Mouse (Mus musculus): Measurements from ENCODE around the gene Prdm10. TPM values are rescaled to one million over a fixed set of nuclear protein-coding genes. Genes with fewer than 3 reads are reported as not detected.

The Prdm10 gene
- 4.2 and 9.2 TPM in 2 replicates for total RNA-seq (2015; ENCODE audit: low replicate concordance)
- total RNA-seq (2017; ENCODE audit: low replicate concordance): 7.1 and 17.3 TPM in 2 replicates

- peak; percentile 86 for ATAC-seq (replicated peaks; ENCODE audit: low FRiP score, poor library complexity, severe bottlenecking)
Measured at GRCm38 (mm10) chr9:31280366-31281010, at the start of gene Prdm10. Gene Prdm10, plus strand, starts transcription at chr9:31280538.

- ATAC-seq (replicated peaks; ENCODE audit: low FRiP score, poor library complexity, severe bottlenecking): no peak
Measured at GRCm38 (mm10) chr9:31235030-31235429, 45.3 kb upstream of the Prdm10 start.

- ATAC-seq (replicated peaks; ENCODE audit: low FRiP score, poor library complexity, severe bottlenecking): no peak
Measured at GRCm38 (mm10) chr9:31235489-31235888, 44.8 kb upstream of the Prdm10 start.

- ATAC-seq (replicated peaks; ENCODE audit: low FRiP score, poor library complexity, severe bottlenecking): no peak
Measured at GRCm38 (mm10) chr9:31236079-31236478, 44.3 kb upstream of the Prdm10 start.

GRCm38 (mm10) chr9:31238526-31238925 is 41.8 kb upstream of the Prdm10 start:
- ATAC-seq (replicated peaks; ENCODE audit: low FRiP score, poor library complexity, severe bottlenecking): no peak

GRCm38 (mm10) chr9:31239551-31239950 is 40.8 kb upstream of the Prdm10 start:
- no peak for ATAC-seq (replicated peaks; ENCODE audit: low FRiP score, poor library complexity, severe bottlenecking)

GRCm38 (mm10) chr9:31240522-31241207 is 39.7 kb upstream of the Prdm10 start:
- no peak for ATAC-seq (replicated peaks; ENCODE audit: low FRiP score, poor library complexity, severe bottlenecking)

- no peak for ATAC-seq (replicated peaks; ENCODE audit: low FRiP score, poor library complexity, severe bottlenecking)
Measured at GRCm38 (mm10) chr9:31241208-31241699, 39.1 kb upstream of the Prdm10 start.

- ATAC-seq (replicated peaks; ENCODE audit: low FRiP score, poor library complexity, severe bottlenecking): 0 out of 2 replicates have a peak, but pooled peaks have one; percentile 40
Measured at GRCm38 (mm10) chr9:31243306-31243938, 36.9 kb upstream of the Prdm10 start.

GRCm38 (mm10) chr9:31243939-31244333 is 36.4 kb upstream of the Prdm10 start:
- no peak for ATAC-seq (replicated peaks; ENCODE audit: low FRiP score, poor library complexity, severe bottlenecking)

GRCm38 (mm10) chr9:31245006-31245405 is 35.3 kb upstream of the Prdm10 start:
- no peak for ATAC-seq (replicated peaks; ENCODE audit: low FRiP score, poor library complexity, severe bottlenecking)

GRCm38 (mm10) chr9:31246421-31246820 is 33.9 kb upstream of the Prdm10 start:
- ATAC-seq (replicated peaks; ENCODE audit: low FRiP score, poor library complexity, severe bottlenecking): no peak

GRCm38 (mm10) chr9:31247447-31248220 is 32.7 kb upstream of the Prdm10 start:
- no peak for ATAC-seq (replicated peaks; ENCODE audit: low FRiP score, poor library complexity, severe bottlenecking)

- peak; percentile 87 for ATAC-seq (replicated peaks; ENCODE audit: low FRiP score, poor library complexity, severe bottlenecking)
Measured at GRCm38 (mm10) chr9:31252182-31252799, 28.0 kb upstream of the Prdm10 start.

- ATAC-seq (replicated peaks; ENCODE audit: low FRiP score, poor library complexity, severe bottlenecking): no peak
Measured at GRCm38 (mm10) chr9:31253311-31253734, 27.0 kb upstream of the Prdm10 start.

GRCm38 (mm10) chr9:31253866-31254696 is 26.3 kb upstream of the Prdm10 start:
- ATAC-seq (replicated peaks; ENCODE audit: low FRiP score, poor library complexity, severe bottlenecking): peak; percentile 9; the same call in 1 of the 2 replicates

GRCm38 (mm10) chr9:31254697-31255004 is 25.7 kb upstream of the Prdm10 start:
- peak; percentile 85 for ATAC-seq (replicated peaks; ENCODE audit: low FRiP score, poor library complexity, severe bottlenecking)

- no peak for ATAC-seq (replicated peaks; ENCODE audit: low FRiP score, poor library complexity, severe bottlenecking)
Measured at GRCm38 (mm10) chr9:31255953-31256352, 24.4 kb upstream of the Prdm10 start.

GRCm38 (mm10) chr9:31258237-31258636 is 22.1 kb upstream of the Prdm10 start:
- no peak for ATAC-seq (replicated peaks; ENCODE audit: low FRiP score, poor library complexity, severe bottlenecking)

Data from erythroblast, adult 5-6 weeks (primary cell).